Mouse (Mus musculus) stomach, embryonic 16.5 days (tissue): ENCODE results near the gene Cxcl17. TPM values are rescaled to one million over a fixed set of nuclear protein-coding genes. Genes with fewer than 3 reads are reported as not detected.
A peak's percentile ranks its signal among the peaks of the same experiment; 100 is the strongest.

ENCODE experiments used
- ATAC-seq: fragments of 200-750 bp; cut with Nextera tagmentation; 2 replicates; pipeline ENCODE4 v1.8.0; 2017; ENCODE audit warnings: moderate number of reproducible peaks, moderate TSS enrichment; ENCODE audit not compliant: insufficient read depth, low FRiP score
- H3K27ac ChIP-seq: fragments of 300-500 bp; sonication (generic); 2 replicates; pipeline ENCODE4 v1.5.1; 2014; ENCODE audit warnings: low read length
- H3K27me3 ChIP-seq: fragments of 300-500 bp; sonication (generic); 2 replicates; pipeline ENCODE4 v1.6.1; 2014; ENCODE audit warnings: low read length, control low read depth, mixed read lengths; ENCODE audit not compliant: control insufficient read depth, insufficient read depth
- H3K36me3 ChIP-seq: fragments of 300-500 bp; sonication (generic); 2 replicates; pipeline ENCODE4 v1.6.1; 2014; ENCODE audit warnings: low read length; ENCODE audit not compliant: control insufficient read depth, insufficient read depth
- H3K4me1 ChIP-seq: fragments of 300-500 bp; sonication (generic); 2 replicates; pipeline ENCODE4 v1.6.1; 2014; ENCODE audit warnings: low read length, control low read depth, mixed read lengths; ENCODE audit not compliant: control insufficient read depth, insufficient read depth
- H3K4me2 ChIP-seq: fragments of 300-500 bp; sonication (generic); 2 replicates; pipeline ENCODE4 v1.6.1; 2014; ENCODE audit warnings: low read depth, low read length, mixed read lengths
- H3K4me3 ChIP-seq: fragments of 300-500 bp; sonication (generic); replicated peaks from 2 replicates; pipeline ENCODE4 v1.5.1; 2014; ENCODE audit warnings: mild to moderate bottlenecking, low read length
- H3K9ac ChIP-seq: fragments of 300-500 bp; sonication (generic); 2 replicates; pipeline ENCODE4 v1.6.1; 2014; ENCODE audit warnings: low read length
- H3K9me3 ChIP-seq: fragments of 300-500 bp; sonication (generic); replicated peaks from 2 replicates; pipeline ENCODE4 v1.6.1; 2016; ENCODE audit warnings: low read length, control low read depth; ENCODE audit not compliant: control insufficient read depth
- WGBS: fragments of 180-500 bp; shearing (Covaris S2); extraction: QIAGEN DNeasy Blood & Tissue Kit; methylation state at CpG from one replicate; pipeline ENCODE4 v1.1.7; 2014; 5-methylcytosine and 5-hydroxymethylcytosine counted together
- polyA plus RNA-seq: library from polyadenylated mRNA; unstranded; fragments of >200 nt; fragmentation: Nextera tagmentation; extraction: Ambion mirVana; gene quantifications from 2 replicates; pipeline ENCODE4 v1.2.1, GENCODE M21; 2015

The Cxcl17 gene
- polyA plus RNA-seq, 1 experiment from 2014 or later, result 0.61 TPM

- peak overlapping the region; percentile 59 for H3K4me3 ChIP-seq
- peak overlapping the region; percentile 64 for H3K4me2 ChIP-seq
- peak; percentile 98 for ATAC-seq
- peak overlapping the region; percentile 71 for H3K27ac ChIP-seq
- no peaks in the 10 kb centered on the region for H3K9me3 ChIP-seq
- H3K36me3 ChIP-seq, result no peaks in the 10 kb centered on the region
- H3K27me3 ChIP-seq, result no peaks in the 10 kb centered on the region
- peak overlapping the region; percentile 69 for H3K9ac ChIP-seq
- 4% methylated on average over 51 of the region's 52 CpGs for WGBS
- peaks cover 25% of the 10 kb centered on the region for H3K4me1 ChIP-seq
Measured at GRCm38 (mm10) chr7:25395558-25396521, 16.8 kb downstream of the Cxcl17 start.

GRCm38 (mm10) chr7:25395186-25395557 is 17.5 kb downstream of the Cxcl17 start:
- peak overlapping the region; percentile 59 for H3K4me3 ChIP-seq
- peaks cover 32% of the 10 kb centered on the region for H3K4me1 ChIP-seq
- ATAC-seq, result no peak
- no peaks in the 10 kb centered on the region for H3K27me3 ChIP-seq
- H3K4me2 ChIP-seq, result peak overlapping the region; percentile 64
- peak overlapping the region; percentile 71 for H3K27ac ChIP-seq
- H3K36me3 ChIP-seq, result no peaks in the 10 kb centered on the region
- no peaks in the 10 kb centered on the region for H3K9me3 ChIP-seq
- under 1% methylated on average over 22 of the region's 22 CpGs for WGBS
- H3K9ac ChIP-seq, result peak overlapping the region; percentile 69

GRCm38 (mm10) chr7:25394754-25395153 is 17.9 kb downstream of the Cxcl17 start:
- H3K4me2 ChIP-seq, result peak overlapping the region; percentile 64
- peak overlapping the region; percentile 59 for H3K4me3 ChIP-seq
- H3K9me3 ChIP-seq, result no peaks in the 10 kb centered on the region
- ATAC-seq, result no peak
- peak overlapping the region; percentile 69 for H3K9ac ChIP-seq
- H3K27ac ChIP-seq, result peak overlapping the region; percentile 71
- H3K4me1 ChIP-seq, result peaks cover 36% of the 10 kb centered on the region
- 11% methylated on average over 7 of the region's 7 CpGs for WGBS
- H3K36me3 ChIP-seq, result no peaks in the 10 kb centered on the region
- no peaks in the 10 kb centered on the region for H3K27me3 ChIP-seq

- H3K27ac ChIP-seq, result no peak overlapping the region
- ATAC-seq, result no peak
- no peaks in the 10 kb centered on the region for H3K9me3 ChIP-seq
- H3K4me1 ChIP-seq, result peaks cover 39% of the 10 kb centered on the region
- no peak overlapping the region for H3K4me2 ChIP-seq
- no peak overlapping the region for H3K4me3 ChIP-seq
- 0 out of 2 replicates have a peak, but pooled peaks cover under 1% of the 10 kb centered on the region for H3K36me3 ChIP-seq
- WGBS, result 69% methylated on average over 8 of the region's 8 CpGs
- H3K27me3 ChIP-seq, result no peaks in the 10 kb centered on the region
- no peak overlapping the region for H3K9ac ChIP-seq
Measured at GRCm38 (mm10) chr7:25393451-25394210, 19.1 kb downstream of the Cxcl17 start.

GRCm38 (mm10) chr7:25392851-25393250 is 19.8 kb downstream of the Cxcl17 start:
- H3K4me1 ChIP-seq, result peaks cover 39% of the 10 kb centered on the region

GRCm38 (mm10) chr7:25391856-25392453 is 20.7 kb downstream of the Cxcl17 start:
- no peak overlapping the region for H3K9ac ChIP-seq
- 69% methylated on average over 2 of the region's 2 CpGs for WGBS
- peaks cover 9% of the 10 kb centered on the region; the same call in 1 of the 2 replicates for H3K36me3 ChIP-seq
- H3K27ac ChIP-seq, result no peak overlapping the region
- no peak overlapping the region for H3K4me3 ChIP-seq
- no peaks in the 10 kb centered on the region for H3K27me3 ChIP-seq
- H3K4me2 ChIP-seq, result no peak overlapping the region
- no peaks in the 10 kb centered on the region for H3K9me3 ChIP-seq
- peaks cover 39% of the 10 kb centered on the region for H3K4me1 ChIP-seq
- no peak for ATAC-seq

More at GRCm38 (mm10) chr7:25392851-25393250, 19.8 kb downstream of the Cxcl17 start:
- Histone ChIP-seq H3K9ac (no peak overlapping the region), H3K27ac (no peak overlapping the region), H3K4me3 (no peak overlapping the region), H3K36me3 (peaks cover 9% of the 10 kb centered on the region; the same call in 1 of the 2 replicates), H3K9me3 (no peaks in the 10 kb centered on the region), H3K27me3 (no peaks in the 10 kb centered on the region), H3K4me2 (no peak overlapping the region)
- 58% methylated on average over 7 of the region's 7 CpGs for WGBS
- ATAC-seq, result no peak

GRCm38 (mm10) chr7:25390986-25391385 is 21.7 kb downstream of the Cxcl17 start:
- Histone ChIP-seq H3K27ac (peak overlapping the region; percentile 57; the same call in 1 of the 2 replicates), H3K9ac (peak overlapping the region; percentile 40), H3K9me3 (no peaks in the 10 kb centered on the region), H3K4me2 (no peak overlapping the region; the same call in 1 of the 2 replicates), H3K36me3 (peaks cover 9% of the 10 kb centered on the region; the same call in 1 of the 2 replicates), H3K4me3 (no peak overlapping the region), H3K27me3 (no peaks in the 10 kb centered on the region), H3K4me1 (peaks cover 41% of the 10 kb centered on the region)
- ATAC-seq, result no peak
- 25% methylated on average over 2 of the region's 2 CpGs for WGBS

- 43% methylated on average over 8 of the region's 8 CpGs for WGBS
- Histone ChIP-seq H3K9me3 (no peaks in the 10 kb centered on the region), H3K4me2 (no peak overlapping the region; the same call in 1 of the 2 replicates)
Measured at GRCm38 (mm10) chr7:25390054-25390770, 22.5 kb downstream of the Cxcl17 start.

More at GRCm38 (mm10) chr7:25390054-25390770, 22.5 kb downstream of the Cxcl17 start:
- peak; percentile 59; the same call in 1 of the 2 replicates for ATAC-seq
- H3K36me3 ChIP-seq, result peaks cover 9% of the 10 kb centered on the region; the same call in 1 of the 2 replicates
- peak overlapping the region; percentile 57 for H3K27ac ChIP-seq
- H3K4me1 ChIP-seq, result peaks cover 48% of the 10 kb centered on the region
- H3K27me3 ChIP-seq, result no peaks in the 10 kb centered on the region
- H3K9ac ChIP-seq, result peak overlapping the region; percentile 40
- no peak overlapping the region for H3K4me3 ChIP-seq
